ENCODE assay signal across 8 mouse cellular contexts in the genomic region with DNA sequence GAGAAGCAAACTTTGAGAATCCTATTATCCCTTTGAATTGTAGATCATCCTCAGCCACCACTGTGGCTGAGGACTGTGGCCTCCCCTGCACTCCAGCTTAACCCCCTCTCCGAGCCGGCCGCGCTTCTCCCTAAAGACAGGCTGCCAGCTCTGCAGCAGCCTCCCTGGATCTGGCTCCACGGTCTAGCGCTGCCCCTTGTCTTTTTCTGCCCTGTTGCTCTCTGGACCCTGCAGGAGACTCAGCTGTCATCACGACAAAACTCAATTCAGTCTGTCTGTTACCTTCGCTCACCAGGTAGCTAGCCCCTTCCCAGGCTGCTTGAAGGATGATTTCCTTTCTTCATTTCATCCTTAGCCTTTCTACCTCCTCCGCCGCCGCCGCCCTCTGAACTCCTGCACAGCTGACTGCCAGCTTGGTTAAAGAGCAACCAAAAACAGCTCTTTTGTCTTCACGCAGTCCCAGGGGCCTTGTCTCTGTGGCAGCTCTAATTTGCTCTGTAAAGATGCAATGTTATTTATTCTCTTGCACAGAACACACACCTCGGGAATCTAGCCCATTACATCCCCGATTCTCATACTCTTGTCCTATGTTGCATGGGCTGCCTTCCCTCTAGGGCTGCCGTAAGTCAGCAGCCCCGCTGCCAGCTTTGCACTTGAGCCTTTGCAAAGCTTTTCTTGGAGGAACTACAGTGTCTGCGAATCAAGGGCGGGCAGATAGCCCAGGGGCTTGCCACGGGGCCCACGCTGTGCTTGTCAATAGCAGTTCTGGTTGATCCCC.
A peak's percentile ranks its signal among the peaks of the same experiment; 100 is the strongest.
DNase-seq lines count a peak whose midpoint lies in the region; ATAC-seq and TF ChIP-seq lines count a peak whose summit lies in the region.

No protein-coding gene starts in this region.

- H3K4me1 ChIP-seq in CH12.LX (ENCODE audit: control insufficient read depth in 1 of 2, insufficient read depth in 2 of 2), result no peaks in the 10 kb centered on the region
- peaks cover 11% of the 10 kb centered on the region for H3K4me1 ChIP-seq in forebrain, embryonic 11.5 days (replicated peaks; ENCODE audit: control insufficient read depth, insufficient read depth, low read length)
- H3K4me1 ChIP-seq in kidney, embryonic 14.5 days (ENCODE audit: control insufficient read depth, insufficient read depth, low read length), result peaks cover 19% of the 10 kb centered on the region
- peaks cover 24% of the 10 kb centered on the region for H3K4me1 ChIP-seq in midbrain, embryonic 15.5 days

- H3K9me3 ChIP-seq in CH12.LX (replicated peaks; ENCODE audit: low read length), result no peaks in the 10 kb centered on the region
- no peaks in the 10 kb centered on the region for H3K9me3 ChIP-seq in forebrain, embryonic 11.5 days (ENCODE audit: control insufficient read depth, low read length)
- H3K9me3 ChIP-seq in kidney, embryonic 14.5 days (ENCODE audit: control insufficient read depth, low read length), result no peaks in the 10 kb centered on the region
- no peaks in the 10 kb centered on the region for H3K9me3 ChIP-seq in midbrain, embryonic 15.5 days

- H3K9ac ChIP-seq in CH12.LX (ENCODE audit: insufficient read depth, low read depth), result no peak overlapping the region
- peak overlapping the region; percentile 51 for H3K9ac ChIP-seq in forebrain, embryonic 11.5 days (ENCODE audit: low read length)
- H3K9ac ChIP-seq in kidney, embryonic 14.5 days (ENCODE audit: low read depth, low read length), result peak overlapping the region; percentile 45; the same call in 1 of the 2 replicates
- H3K9ac ChIP-seq in midbrain, embryonic 15.5 days, result peak overlapping the region; percentile 23; the same call in 1 of the 2 replicates

- peak; percentile 45 for ATAC-seq in frontal cortex, adult (ENCODE audit: low TSS enrichment)
- peak; percentile 42 for ATAC-seq in forebrain, embryonic 11.5 days (replicated peaks; ENCODE audit: low FRiP score)
- ATAC-seq in kidney, embryonic 14.5 days (ENCODE audit: low FRiP score, low TSS enrichment), result peak; percentile 29; the same call in 1 of the 2 replicates
- peak; percentile 72 for ATAC-seq in midbrain, embryonic 15.5 days (replicated peaks)

- H3K79me2 ChIP-seq in CH12.LX (replicated peaks; ENCODE audit: control insufficient read depth, extremely low read depth, insufficient read depth, poor library complexity, severe bottlenecking), result no peaks in the 10 kb centered on the region

- peak overlapping the region; percentile 8; the same call in 1 of the 2 replicates for H3K4me2 ChIP-seq in CH12.LX (ENCODE audit: insufficient read depth, low read depth, poor library complexity, severe bottlenecking)
- H3K4me2 ChIP-seq in forebrain, embryonic 11.5 days (ENCODE audit: low read depth, low read length, severe bottlenecking), result peak overlapping the region; percentile 50
- H3K4me2 ChIP-seq in kidney, embryonic 14.5 days (replicated peaks; ENCODE audit: low read depth, low read length), result peak overlapping the region; percentile 39
- H3K4me2 ChIP-seq in midbrain, embryonic 15.5 days, result peak overlapping the region; percentile 49

- no peak for DNase-seq in frontal cortex, adult 2 months (ENCODE audit: extremely low spot score in 1 of 2, low spot score in 1 of 2)
- no peak for DNase-seq in CH12.LX (ENCODE audit: extremely low read depth)
- DNase-seq in forebrain, embryonic 11.5 days (ENCODE audit: low spot score), result peak; percentile 64
- no peak for DNase-seq in adrenal gland, adult 8-10 months
- DNase-seq in urinary bladder, adult 18-20 months (ENCODE audit: low spot score in 2 of 2), result no peak

- under 1% methylated on average over 21 of the region's 21 CpGs for WGBS in forebrain, embryonic 11.5 days
- WGBS in kidney, embryonic 14.5 days, result 7% methylated on average over 21 of the region's 21 CpGs
- under 1% methylated on average over 21 of the region's 21 CpGs for WGBS in midbrain, embryonic 15.5 days

- TF ChIP-seq POLR2A in CH12.LX (IDR thresholded peaks at IDR 0.05; ENCODE audit: low read depth, low read length), result no peak

- dilution Hi-C loops in CH12.LX (cut with MboI; ENCODE audit: extremely low pct_ligation_motif_present, extremely low pct_unique_long_range_greater_than_20kb, low sequenced_read_pairs), result no loop called here

- no peaks in the 10 kb centered on the region for H3K27me3 ChIP-seq in CH12.LX (replicated peaks)
- no peaks in the 10 kb centered on the region for H3K27me3 ChIP-seq in forebrain, embryonic 11.5 days (ENCODE audit: control insufficient read depth, insufficient read depth, low read length)
- no peaks in the 10 kb centered on the region for H3K27me3 ChIP-seq in kidney, embryonic 14.5 days (ENCODE audit: control insufficient read depth, insufficient read depth, low read length)
- H3K27me3 ChIP-seq in midbrain, embryonic 15.5 days (replicated peaks), result no peaks in the 10 kb centered on the region

- in situ Hi-C loops in CH12.LX (cut with MboI; ENCODE audit: low pct_ligation_motif_present, low pct_unique_long_range_greater_than_20kb, low sequenced_read_pairs), result no loop called here

- no peak overlapping the region for H3K4me3 ChIP-seq in CH12.LX (replicated peaks in 1 of 3; ENCODE audit: low read depth in 2 of 3, low read length in 2 of 3, poor library complexity in 1 of 3)
- H3K4me3 ChIP-seq in forebrain, embryonic 11.5 days (ENCODE audit: low read depth, low read length), result peak overlapping the region; percentile 21
- H3K4me3 ChIP-seq in kidney, embryonic 14.5 days (ENCODE audit: low read length), result peak overlapping the region; percentile 6; the same call in 1 of the 2 replicates
- peak overlapping the region; percentile 10 for H3K4me3 ChIP-seq in midbrain, embryonic 15.5 days

- TF ChIP-seq EP300 in CH12.LX (IDR thresholded peaks at IDR 0.05; ENCODE audit: low read length), result no peak

- no peak for TF ChIP-seq RAD21 in CH12.LX (IDR thresholded peaks at IDR 0.05; ENCODE audit: low read depth, low read length)

- TF ChIP-seq CTCF in CH12.LX (conservative IDR thresholded peaks at IDR 0.05 in 1 of 2, IDR thresholded peaks at IDR 0.05 in 1 of 2; ENCODE audit: low read depth in 2 of 2, low read length in 2 of 2), result no peak

- H3K27ac ChIP-seq in CH12.LX (ENCODE audit: insufficient read depth, low read depth), result no peak overlapping the region
- 0 out of 2 replicates have a peak overlapping the region, but pooled peaks have one; percentile 19 for H3K27ac ChIP-seq in forebrain, embryonic 11.5 days (ENCODE audit: low read depth, low read length)
- H3K27ac ChIP-seq in kidney, embryonic 14.5 days (ENCODE audit: low read depth, low read length), result peak overlapping the region; percentile 10; the same call in 1 of the 2 replicates
- peak overlapping the region; percentile 74 for H3K27ac ChIP-seq in midbrain, embryonic 15.5 days

- no peaks in the 10 kb centered on the region for H3K36me3 ChIP-seq in CH12.LX (replicated peaks in 1 of 2; ENCODE audit: control insufficient read depth in 1 of 2, insufficient read depth in 1 of 2, low read length in 1 of 2)
- H3K36me3 ChIP-seq in forebrain, embryonic 11.5 days (ENCODE audit: control insufficient read depth, insufficient read depth, low read length), result no peaks in the 10 kb centered on the region
- H3K36me3 ChIP-seq in kidney, embryonic 14.5 days (ENCODE audit: control insufficient read depth, insufficient read depth, low read length), result no peaks in the 10 kb centered on the region
- no peaks in the 10 kb centered on the region for H3K36me3 ChIP-seq in midbrain, embryonic 15.5 days (replicated peaks)

TF ChIP-seq in CH12.LX, 34 proteins besides CTCF, POLR2A, EP300 and RAD21:
- TF ChIP-seq SMC3 (IDR thresholded peaks at IDR 0.05; ENCODE audit: low read depth, low read length) (no peak), GABPA (IDR thresholded peaks at IDR 0.05; ENCODE audit: insufficient replicate concordance, low read depth, low read length) (no peak), KAT2A (IDR thresholded peaks at IDR 0.05; ENCODE audit: insufficient replicate concordance, low read length) (no peak), NRF1 (IDR thresholded peaks at IDR 0.05; ENCODE audit: low read depth, low read length) (no peak), ZC3H11A (IDR thresholded peaks at IDR 0.05; ENCODE audit: low read depth, low read length) (no peak), E2F4 (IDR thresholded peaks at IDR 0.05; ENCODE audit: insufficient replicate concordance, low read depth, low read length) (no peak)
TF ChIP-seq in CH12.LX: peak in this region for 0.

Comparison
In these comparisons a context has a peak if more than half of its experiments do, and no peak if none do; other contexts are left out.
1. H3K4me3 ChIP-seq: peak in forebrain, embryonic 11.5 days (single experiment), kidney, embryonic 14.5 days (single experiment) and midbrain, embryonic 15.5 days (single experiment); none in CH12.LX (0 of 3).
2. Peak in every context shown above with its lines, with median percentiles within 50 percentile points of each other: ATAC-seq and H3K4me2 ChIP-seq.